Mouse (Mus musculus) lung, embryonic 16.5 days (tissue): ENCODE results near the gene Gal3st3. TPM values are rescaled to one million over a fixed set of nuclear protein-coding genes. Genes with fewer than 3 reads are reported as not detected.

Experiments used
- polyA plus RNA-seq: library from polyadenylated mRNA; unstranded; fragments of >200 nt; fragmentation: Nextera tagmentation; extraction: Ambion mirVana; gene quantifications from 2 replicates; pipeline ENCODE4 v1.2.1, GENCODE M21; 2015

Gene Gal3st3
- polyA plus RNA-seq, 1 experiment from 2014 or later, result 2.0 TPM

Other genes with a start within 250 kb of the Gal3st3 start
- 3.7 and 4.2 TPM in 2 replicates for gene Rin1, start 247.8 kb upstream of the Gal3st3 start, polyA plus RNA-seq
- 69.1 and 80.6 TPM in 2 replicates for gene Cd248, start 230.3 kb upstream of the Gal3st3 start, polyA plus RNA-seq
- 3.6 and 3.8 TPM in 2 replicates for gene Tmem151a, start 212.8 kb upstream of the Gal3st3 start, polyA plus RNA-seq
- 95.3 and 101 TPM in 2 replicates for gene Yif1a, start 209.8 kb upstream of the Gal3st3 start, polyA plus RNA-seq
- 5.6 and 7.0 TPM in 2 replicates for gene Cnih2, start 199.8 kb upstream of the Gal3st3 start, polyA plus RNA-seq
- gene Rab1b, start 191.3 kb upstream of the Gal3st3 start, polyA plus RNA-seq, result 289 and 295 TPM in 2 replicates
- gene Klc2, start 179.8 kb upstream of the Gal3st3 start, polyA plus RNA-seq, result 14.6 and 17.0 TPM in 2 replicates
- gene Pacs1, start 25.2 kb upstream of the Gal3st3 start, polyA plus RNA-seq, result 16.5 and 21.0 TPM in 2 replicates
- gene Sf3b2, start 2.9 kb upstream of the Gal3st3 start, polyA plus RNA-seq, result 322 TPM in 2 replicates
- gene Catsper1, start 37.4 kb downstream of the Gal3st3 start, polyA plus RNA-seq, result not detected in 2 replicates
- 0.67 and 1.4 TPM in 2 replicates for gene Cst6, start 51.2 kb downstream of the Gal3st3 start, polyA plus RNA-seq
- 49.4 and 50.1 TPM in 2 replicates for gene Eif1ad, start 68.4 kb downstream of the Gal3st3 start, polyA plus RNA-seq
- gene Banf1, start 68.8 kb downstream of the Gal3st3 start, polyA plus RNA-seq, result 433 and 448 TPM in 2 replicates
- gene Sart1, start 90.4 kb downstream of the Gal3st3 start, polyA plus RNA-seq, result 67.4 and 69.7 TPM in 2 replicates
- 1.3 and 1.5 TPM in 2 replicates for gene Tsga10ip, start 104.2 kb downstream of the Gal3st3 start, polyA plus RNA-seq
- 263 and 265 TPM in 2 replicates for gene Drap1, start 126.6 kb downstream of the Gal3st3 start, polyA plus RNA-seq
- gene AI837181, start 126.8 kb downstream of the Gal3st3 start, polyA plus RNA-seq, result 20.7 and 28.3 TPM in 2 replicates
- not detected in 2 replicates for gene Fosl1, start 149.2 kb downstream of the Gal3st3 start, polyA plus RNA-seq
- gene Ccdc85b, start 159.6 kb downstream of the Gal3st3 start, polyA plus RNA-seq, result 7.5 and 7.7 TPM in 2 replicates
- 111 and 119 TPM in 2 replicates for gene Fibp, start 162.3 kb downstream of the Gal3st3 start, polyA plus RNA-seq
- 2.2 and 3.8 TPM in 2 replicates for gene Ctsw, start 170.2 kb downstream of the Gal3st3 start, polyA plus RNA-seq
- gene Efemp2, start 175.6 kb downstream of the Gal3st3 start, polyA plus RNA-seq, result 197 and 200 TPM in 2 replicates
- 45.7 and 51.4 TPM in 2 replicates for gene Mus81, start 190.1 kb downstream of the Gal3st3 start, polyA plus RNA-seq
- 2,553 and 2,793 TPM in 2 replicates for gene Cfl1, start 192.1 kb downstream of the Gal3st3 start, polyA plus RNA-seq
- gene 1700020D05Rik, start 205.5 kb downstream of the Gal3st3 start, polyA plus RNA-seq, result not detected in 2 replicates
- 7.4 and 7.7 TPM in 2 replicates for gene Snx32, start 212.2 kb downstream of the Gal3st3 start, polyA plus RNA-seq